Mouse (Mus musculus) thymus, postnatal 4 days (tissue): ENCODE measurements around the gene Pus7l.

Experiments
- DNase-seq: peaks from one replicate; pipeline ENCODE4 v3.0.0; 2021

The Pus7l gene

DNA sequence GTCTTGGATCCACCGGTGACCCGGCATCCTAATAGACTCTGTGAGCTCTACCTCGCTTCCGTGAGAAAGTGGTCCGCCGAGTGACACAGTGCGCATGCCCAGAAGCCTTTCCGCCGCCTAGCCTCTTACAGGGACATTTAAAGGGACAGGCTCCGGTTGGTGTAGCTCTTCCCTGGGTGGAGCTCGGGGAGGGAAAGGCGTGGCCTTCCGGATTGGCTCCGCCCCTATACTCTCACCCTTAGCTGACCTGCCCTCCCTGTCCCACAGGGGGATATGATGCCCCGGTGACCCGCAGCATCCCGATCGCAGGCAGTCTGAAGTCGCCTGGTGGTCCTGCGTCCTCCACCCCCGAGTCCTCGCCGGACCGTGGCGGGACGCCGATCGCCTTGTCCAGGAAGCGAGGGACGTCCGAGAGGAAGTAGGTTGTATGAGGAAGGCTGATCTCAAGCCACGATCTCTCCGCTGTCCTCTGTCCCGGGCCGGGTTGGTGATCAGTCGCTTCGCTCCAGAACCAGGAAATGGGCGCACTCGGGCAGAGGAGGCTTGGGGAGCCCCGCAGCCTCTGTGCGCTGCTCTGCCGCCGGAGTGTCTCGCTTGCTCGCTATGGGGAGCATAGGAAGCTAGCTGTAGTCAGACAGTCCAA, at the start of gene Pus7l, which contains the start of gene Irak4:
Gene Pus7l (minus strand): TSS at position 139 of the 643 bp plus-strand sequence.
Gene Irak4 (plus strand): TSS at position 235 of the 643 bp plus-strand sequence.
- peak; percentile 95 for DNase-seq

DNA sequence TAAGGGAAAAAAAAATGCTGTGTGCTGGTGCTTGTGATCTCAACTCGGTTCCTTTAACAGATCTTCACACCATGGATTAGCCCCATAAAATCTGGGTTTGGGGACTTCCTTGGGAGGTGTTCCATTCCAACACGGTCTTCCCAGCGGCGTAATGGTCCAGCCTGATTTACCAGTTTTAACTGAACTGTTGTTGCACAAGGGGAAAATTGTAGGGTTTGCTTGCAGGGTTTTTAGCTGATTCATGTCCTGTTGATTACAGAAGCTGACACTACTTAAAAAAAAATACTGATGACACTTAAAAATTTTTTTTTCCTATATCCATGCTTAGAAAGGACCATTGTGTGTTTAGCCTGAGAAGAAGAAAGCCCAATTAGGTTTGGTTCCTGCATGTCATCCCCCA, 48.0 kb upstream of the Pus7l start:
- no peak for DNase-seq

DNA sequence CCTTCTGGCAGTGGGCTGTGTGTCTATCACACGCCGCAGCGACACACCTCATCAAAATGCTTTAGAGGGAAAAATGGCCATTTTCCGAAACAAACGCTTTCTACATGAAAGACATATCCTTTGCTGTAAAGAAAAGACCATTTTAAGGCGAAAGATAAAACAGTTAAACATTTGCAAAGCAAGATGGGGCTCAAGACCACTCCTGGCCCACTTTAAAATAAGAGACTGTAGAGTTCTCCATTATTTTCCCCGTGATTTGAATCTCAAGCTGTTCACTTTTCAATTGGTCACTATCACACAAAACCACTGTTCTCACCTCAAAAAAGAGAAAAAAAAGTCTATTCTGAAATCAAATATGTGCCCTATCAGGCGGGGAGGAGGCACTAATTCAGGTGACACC, 46.7 kb upstream of the Pus7l start:
- no peak for DNase-seq

DNA sequence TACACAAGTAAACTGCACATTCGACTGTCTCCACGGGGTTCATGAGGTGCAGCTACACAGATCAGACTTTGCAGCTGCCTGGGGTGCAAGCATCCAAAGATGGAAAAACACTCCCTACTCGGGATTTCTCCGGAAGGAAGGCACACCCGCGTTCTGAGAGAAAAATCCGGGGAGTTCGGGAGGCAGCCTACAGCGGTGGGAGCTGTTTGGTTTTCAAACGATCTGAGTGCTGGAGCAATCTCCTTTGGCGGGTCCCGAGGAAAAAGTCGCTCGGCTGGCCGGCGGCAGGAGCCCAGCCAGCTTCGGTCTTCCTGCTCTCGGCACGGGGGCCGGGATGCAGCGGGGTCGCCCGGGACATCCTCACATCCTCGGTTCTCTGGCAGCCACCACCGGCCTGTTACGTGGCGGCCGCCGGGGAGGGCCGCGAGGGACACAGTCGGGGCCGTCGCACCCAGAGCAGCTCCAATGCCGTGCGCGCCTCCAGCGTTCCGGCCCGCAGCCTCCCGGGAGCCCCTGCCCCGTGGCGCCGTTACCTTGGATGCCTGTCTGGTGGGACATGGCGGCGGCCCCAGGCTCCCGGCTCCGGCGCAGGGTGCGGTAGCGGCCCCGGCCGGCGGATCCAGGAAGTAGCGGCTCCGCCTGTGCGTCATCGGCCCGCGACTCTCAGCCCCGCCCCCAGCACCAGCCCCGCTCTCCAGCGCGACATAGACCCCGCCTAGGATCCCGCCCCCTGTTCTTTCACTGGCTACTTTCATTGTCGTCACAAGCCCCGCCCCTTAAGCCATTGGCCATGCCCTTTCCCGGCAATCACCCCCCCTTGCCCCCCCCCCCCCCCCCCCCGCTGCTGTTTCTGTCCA, 46.1 kb upstream of the Pus7l start, which contains the start of gene Twf1:
Gene Twf1 (minus strand): TSS at position 671 of the 857 bp plus-strand sequence.
- peak; percentile 100 for DNase-seq

DNA sequence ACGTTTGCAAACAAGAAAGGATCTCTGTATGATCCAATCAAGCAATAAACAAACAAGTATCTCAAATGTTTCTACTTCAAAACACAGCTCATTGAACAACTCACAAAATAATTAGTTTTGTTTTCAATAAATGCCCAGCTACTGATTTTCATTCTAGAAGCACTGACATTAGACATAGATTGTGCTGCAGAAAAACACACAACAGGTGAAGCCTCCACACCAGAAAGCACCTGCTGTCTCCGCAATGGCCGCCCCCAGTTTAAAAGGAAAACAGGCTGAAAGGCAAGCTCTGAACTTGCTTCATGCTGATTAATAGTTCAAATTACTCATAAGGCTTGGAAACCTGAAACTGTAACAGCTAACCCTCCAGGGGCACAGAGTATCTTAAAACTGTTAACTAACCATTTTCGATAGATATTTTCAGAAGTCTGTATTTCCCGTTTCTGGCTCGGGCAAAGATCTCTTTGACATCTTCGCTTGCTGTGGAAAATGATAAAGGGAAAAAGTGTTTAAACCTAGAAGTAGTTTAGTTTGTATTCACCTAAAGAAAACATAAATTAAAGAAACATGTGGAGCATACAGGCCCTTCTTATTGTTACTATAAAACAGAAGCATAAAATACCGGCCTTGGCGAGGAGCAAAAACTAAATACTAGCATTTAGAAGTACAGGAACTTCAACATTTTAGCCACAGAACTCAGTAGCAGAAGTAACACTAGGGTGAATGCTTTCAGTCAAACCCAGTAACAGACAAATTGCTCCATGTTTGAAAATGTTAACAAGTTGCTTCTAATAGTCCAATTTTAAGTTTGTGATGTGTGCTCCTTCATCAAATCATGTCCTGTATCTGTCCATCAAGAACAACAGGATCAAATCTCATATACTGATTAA, 44.7 kb upstream of the Pus7l start:
- DNase-seq = no peak

DNA sequence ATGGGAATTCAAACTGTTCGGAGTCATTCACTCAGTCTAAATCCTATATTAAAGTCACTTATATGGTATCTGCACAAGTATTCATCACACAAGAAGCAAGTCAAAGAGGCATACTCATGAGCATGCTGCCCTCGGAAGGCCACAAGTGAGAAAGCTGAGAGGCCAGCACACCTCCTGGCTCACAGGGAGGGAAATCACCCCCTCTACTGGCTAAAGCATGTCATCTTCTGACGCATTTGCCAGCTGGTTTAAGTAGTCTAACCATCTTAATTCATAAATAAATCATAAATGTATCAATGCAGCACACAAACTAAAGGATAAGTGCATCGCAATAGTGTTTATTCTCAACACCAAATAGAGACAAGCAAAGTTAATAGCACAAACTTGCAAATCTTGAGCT, 41.4 kb upstream of the Pus7l start:
- DNase-seq = no peak

DNA sequence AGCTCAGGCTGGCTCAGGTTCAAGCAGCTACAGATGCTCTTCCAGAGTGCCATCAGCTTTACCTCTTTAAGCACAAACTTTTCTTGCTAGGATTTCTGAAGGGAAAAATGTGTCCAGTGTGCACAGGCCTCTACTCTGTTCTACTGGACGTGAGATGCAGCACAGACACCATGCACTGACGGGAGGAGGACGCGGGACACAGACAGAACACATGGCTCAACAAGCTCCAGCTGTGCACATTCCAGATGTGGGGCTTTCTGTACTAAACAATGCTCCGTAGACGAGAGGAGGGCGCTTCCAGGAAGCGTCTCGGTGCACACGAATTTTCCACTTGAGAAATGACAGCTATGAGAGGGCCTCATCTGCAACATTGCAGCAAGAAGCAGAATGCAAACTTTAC, 39.8 kb upstream of the Pus7l start:
- DNase-seq = no peak

DNA sequence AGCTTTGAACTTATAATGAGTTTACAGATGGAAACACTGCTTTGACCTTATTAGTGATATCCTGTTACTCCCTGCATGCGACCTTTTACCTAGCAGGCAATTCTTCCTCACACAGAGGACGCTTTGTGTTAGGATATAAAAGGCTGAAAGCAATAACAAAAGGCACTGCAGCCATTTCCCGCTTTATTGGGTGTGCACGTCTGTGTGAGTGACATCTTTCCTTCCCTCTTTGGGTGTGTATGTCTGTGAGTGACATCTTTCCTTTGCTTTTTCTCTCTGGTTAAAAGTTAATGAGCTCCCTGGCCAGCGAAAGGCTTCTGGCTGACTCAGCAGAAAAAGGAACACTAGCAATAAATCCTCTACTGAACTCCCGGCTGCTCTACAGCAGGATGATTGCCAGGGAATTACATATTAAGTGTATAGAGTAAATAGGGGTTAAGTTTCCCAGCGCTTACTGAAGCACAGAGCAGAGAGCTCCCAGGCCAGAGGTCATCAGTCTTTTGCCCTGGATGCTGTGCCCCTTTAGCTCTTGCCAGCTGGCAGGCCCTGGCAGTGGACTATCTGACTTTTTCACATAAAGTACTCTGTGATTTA, 38.8 kb upstream of the Pus7l start:
- DNase-seq = no peak

DNA sequence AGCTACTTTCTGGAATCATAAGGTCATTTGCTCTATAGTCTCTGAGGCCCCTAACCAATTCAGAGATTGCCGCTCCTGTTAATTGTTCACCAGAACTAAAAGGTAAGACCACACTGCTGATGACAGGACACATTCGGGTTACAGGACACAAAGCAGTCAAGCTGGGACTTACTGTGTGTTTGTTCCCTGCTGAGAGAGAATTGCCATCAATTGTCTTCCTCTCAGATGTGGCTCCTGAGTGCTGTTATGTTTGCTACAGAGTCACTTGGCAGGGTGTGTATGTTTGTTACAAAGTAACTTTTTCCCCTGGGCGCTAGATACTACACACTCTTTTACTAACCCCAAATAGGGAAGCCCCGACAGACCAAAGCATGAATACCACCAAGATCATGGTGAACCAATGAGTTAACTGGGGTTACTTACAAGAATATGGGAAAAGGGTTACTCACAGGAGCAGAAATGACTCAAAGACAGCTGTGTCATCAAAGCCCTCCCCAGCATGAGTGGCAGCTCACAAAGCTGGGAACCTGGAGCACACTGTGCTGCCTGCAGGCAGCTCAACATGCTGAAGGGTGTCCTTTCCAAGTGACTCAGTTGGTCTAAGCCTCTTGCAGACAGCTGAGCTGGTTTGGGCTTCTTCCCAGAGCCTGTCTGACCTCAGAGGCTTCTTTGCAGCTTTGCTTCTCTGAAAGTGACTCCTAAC, 31.4 kb upstream of the Pus7l start:
- no peak for DNase-seq

DNA sequence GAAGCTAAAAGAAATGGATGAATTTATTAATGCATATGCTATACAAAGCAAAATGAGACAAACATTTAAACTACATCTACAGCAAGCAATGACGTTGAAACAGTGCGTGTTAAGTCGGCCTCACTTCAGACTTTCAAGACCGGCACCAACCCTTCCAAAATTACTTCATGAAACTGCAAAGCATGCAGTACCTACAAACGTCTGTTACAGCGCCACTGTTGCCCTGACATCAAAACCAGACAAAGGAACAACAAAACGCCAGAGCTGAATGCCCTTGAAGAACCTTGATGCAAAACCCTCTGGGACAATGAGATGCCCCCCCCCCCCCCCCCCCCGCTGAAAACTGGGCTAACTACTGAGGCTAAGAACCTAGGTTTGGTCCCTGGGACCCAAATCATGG, 29.4 kb upstream of the Pus7l start:
- DNase-seq = no peak

DNA sequence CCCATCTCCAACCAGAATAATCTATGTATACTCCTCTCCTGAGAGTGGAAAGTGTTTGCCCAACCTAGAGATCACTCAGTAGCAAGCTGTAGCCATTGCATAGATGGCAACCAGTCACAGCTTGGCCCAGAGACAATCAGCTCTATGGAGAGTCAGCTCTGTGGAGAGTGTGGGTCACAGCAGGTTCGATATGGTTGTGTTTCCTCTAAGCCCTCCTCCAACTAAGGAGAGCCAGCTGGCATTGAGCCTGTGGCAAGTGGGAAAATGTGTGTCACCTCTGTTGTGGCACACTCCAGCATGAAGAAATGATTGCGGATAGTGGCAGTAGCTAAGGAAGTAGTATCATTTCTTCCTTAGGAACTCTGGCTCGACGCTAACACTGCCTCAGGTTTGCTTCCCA, 28.2 kb upstream of the Pus7l start:
- no peak for DNase-seq

DNA sequence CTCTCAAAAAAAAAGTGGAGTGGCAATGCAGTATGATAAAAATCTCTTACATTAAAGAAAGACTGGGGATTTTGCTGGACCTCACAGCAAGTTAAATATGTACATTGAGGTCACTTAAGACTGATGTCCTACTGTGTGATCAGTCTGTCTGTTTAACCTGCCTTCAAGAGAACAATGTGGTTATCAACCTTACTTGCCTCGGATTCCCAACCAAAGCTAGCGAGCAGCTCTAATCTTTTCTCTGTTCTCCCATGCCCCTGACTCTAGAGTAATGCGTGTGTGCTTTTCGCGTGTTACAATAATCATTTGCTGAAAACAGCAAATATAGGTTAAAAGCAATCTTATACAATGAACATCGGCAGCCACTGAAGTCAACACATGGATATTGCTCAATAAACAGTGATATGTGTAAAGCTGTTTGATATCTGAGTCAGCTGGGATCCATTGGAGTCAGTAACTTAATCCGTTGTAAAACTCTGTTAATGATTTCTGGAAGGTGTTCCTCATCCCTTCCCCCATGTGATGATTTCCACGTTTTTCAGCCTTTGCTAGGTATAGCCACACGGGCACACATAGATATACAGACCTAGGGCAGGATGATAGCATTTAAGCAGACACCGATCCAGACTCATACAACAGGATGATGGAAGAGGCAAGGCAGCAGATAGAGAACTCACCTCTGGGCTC, 25.3 kb upstream of the Pus7l start:
- no peak for DNase-seq

DNA sequence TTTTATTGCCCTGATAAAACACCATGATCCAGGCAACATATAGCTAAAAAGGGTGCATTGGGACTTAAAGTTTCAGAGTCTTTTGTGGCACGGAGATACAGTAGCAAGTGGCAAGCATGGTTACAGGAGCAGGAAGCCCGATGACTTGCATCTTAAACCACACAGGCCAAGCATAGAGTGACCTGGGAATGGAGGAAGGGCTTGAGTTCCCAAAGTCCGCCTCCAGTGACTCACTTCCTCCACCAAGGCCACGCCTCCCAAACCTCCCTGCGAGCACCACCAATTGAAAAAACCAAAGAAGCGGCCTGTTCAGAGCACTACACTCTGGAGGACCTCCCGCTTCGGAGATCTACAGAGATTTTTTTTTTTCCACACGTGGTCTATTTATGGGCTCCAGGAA, 22.5 kb upstream of the Pus7l start:
- no peak for DNase-seq

DNA sequence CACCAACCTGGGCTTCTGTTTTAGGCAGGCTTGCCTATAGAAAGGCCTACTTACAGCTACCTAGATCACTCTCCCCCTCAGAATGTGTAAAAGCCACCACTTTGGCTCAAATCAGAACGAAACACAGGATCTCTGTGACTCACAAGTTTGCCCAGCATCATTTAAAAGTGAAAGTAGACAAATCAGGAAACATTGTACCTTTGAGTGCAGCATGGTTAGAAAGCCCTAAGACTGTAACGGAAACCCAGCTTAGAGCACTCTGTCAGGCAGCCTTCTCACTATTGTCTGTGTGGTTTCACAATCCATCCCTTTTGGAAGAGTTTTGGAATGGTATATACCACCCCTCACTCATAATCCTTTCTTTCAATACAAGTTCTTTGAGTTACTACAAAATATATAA, 21.6 kb upstream of the Pus7l start:
- DNase-seq = no peak

DNA sequence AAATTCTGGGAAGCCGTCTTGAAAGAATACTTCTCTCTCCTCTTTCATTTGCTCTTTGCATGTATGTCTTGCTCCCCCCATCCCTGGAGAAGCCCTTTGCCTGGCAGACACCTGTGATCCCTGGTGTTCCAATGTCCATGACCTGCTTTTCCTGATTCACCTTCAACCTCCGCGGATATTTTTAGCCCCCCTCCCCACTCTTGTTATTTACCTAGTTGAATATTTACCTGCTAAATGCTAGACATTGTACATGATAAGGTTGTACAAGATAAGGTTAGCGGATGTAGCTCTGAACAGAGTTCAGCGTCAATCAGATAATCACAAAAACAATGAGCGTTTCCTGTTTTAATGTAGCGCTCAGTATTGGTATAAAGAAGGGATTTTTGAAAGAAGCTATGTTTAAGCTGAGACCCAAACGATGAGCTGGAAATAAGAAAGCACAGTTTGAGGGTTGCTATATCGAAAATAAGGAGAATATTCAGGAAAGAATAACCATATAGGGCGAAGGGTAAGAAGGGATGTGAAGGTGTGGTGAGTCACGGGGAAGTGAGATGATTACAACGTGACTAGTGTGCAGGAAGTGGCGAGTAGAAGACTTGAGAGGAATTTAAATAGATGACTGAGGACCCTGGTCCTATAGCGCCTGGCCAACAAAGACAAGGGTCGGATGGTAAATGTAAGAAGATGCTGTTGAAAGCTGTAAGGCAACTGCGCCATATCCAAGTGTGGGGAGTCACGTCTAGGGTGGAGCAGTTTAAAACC, 15.7 kb upstream of the Pus7l start:
- DNase-seq = no peak

DNA sequence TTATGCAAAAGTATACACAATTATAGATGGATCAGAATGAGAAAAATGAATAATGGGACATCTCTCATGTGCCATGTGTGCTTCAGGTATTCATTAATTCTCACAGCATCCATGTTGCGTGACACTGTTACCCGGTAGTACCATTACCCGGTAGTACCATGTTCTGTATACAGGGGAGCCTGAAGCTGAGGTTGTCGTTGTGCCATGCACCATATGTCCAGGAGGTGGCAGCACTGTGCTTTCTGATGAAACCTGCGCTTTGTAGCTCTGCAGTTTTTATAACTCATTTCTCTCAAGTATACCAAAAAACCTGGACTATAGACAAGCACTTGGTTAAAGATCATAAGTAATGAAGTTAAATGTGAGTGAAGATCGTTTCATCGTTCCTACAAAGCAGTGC, 14.1 kb upstream of the Pus7l start:
- DNase-seq = peak; percentile 92

DNA sequence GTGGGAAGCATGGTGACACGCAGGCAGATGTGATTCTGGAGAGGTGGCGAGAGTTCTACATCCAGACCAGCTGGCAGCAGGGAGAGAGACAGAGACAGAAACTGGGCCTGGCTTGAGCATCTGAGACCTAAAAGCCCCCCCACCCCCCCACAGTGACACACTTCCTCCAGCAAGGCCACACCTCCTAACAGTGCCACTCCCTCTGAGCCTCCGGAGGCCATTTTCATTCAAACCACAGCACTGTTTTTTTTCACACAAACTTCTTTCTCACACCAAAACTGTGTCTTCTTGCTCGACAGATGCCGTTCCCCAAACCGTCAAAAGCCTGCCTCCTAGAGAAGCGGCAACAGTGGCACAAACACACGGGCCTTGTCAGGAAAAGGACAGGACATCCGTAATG, 10.2 kb upstream of the Pus7l start:
- DNase-seq = no peak

DNA sequence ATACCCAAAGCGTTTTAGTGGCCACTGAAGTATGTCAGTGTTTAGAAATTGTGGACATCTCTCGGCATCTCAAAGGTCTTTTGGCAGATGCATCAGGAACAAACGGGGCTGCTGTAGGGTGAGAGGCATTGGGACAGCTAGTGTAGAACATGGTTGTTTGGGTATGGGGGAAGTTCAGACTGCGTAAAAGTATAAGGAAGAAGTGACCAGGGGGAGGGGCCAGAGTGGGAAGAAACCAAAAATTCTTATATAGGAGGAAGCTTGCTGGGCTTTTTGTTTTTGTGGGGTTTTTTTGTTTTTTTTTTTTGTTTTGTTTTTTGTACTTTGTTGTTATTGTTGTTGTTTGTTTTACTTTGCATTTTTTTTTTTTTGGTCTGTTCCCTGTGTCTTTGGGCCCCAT, 1.5 kb upstream of the Pus7l start:
- DNase-seq = no peak

DNA sequence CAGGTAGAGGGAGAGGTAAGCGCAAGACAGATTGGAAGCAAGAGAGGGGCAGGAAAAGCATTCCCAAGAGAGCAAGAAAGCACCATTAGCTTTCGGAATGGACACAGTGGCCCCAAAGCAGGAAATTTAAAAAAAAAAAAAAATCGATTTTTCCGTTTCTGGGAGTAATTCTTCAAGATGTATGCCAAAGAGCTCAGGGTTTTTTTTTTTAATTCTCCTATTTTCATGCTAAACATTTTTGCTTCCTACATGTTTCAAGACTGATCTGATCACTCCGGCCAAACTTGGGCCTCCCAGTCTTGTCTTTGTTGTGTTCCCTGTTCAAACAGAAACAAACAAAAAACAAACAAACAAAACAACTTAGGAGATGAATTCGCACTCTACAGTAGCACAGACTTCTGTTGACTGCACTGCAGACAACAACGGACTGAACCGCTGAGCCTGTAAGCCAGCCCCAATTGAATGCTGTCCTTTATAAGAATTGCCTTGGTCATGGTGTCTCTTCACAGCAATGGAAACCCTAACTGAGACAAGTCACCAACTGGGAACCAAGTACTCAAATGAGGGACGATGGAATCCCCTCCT, 797 bp upstream of the Pus7l start:
- DNase-seq = no peak
